Mouse (Mus musculus) embryonic facial prominence, embryonic 14.5 days (tissue): ENCODE data around the gene Ugt1a6b. TPM values are rescaled to one million over a fixed set of nuclear protein-coding genes. Genes with fewer than 3 reads are reported as not detected.
A peak's percentile ranks its signal among the peaks of the same experiment; 100 is the strongest.

Experiments used
- ATAC-seq: fragments of 200-750 bp; cut with Nextera tagmentation; 2 replicates; pipeline ENCODE4 v1.8.0; 2017; ENCODE audit warnings: low read depth, moderate number of reproducible peaks, moderate TSS enrichment
- DNase-seq: peaks from one replicate; pipeline ENCODE4 v3.0.0-alpha.2; 2015; ENCODE audit warnings: low spot score
- H3K27ac ChIP-seq: fragments of 300-500 bp; sonication (generic); replicated peaks from 2 replicates; pipeline ENCODE4 v1.5.1; 2014; ENCODE audit warnings: low read depth, mild to moderate bottlenecking, low read length, moderate library complexity
- H3K27me3 ChIP-seq: fragments of 300-500 bp; sonication (generic); replicated peaks from 2 replicates; pipeline ENCODE4 v1.6.1; 2014; ENCODE audit warnings: low read length; ENCODE audit not compliant: control insufficient read depth, insufficient read depth
- H3K36me3 ChIP-seq: fragments of 300-500 bp; sonication (generic); 2 replicates; pipeline ENCODE4 v1.6.1; 2014; ENCODE audit warnings: low read length, mixed read lengths; ENCODE audit not compliant: control insufficient read depth, insufficient read depth
- H3K4me1 ChIP-seq: fragments of 300-500 bp; sonication (generic); 2 replicates; pipeline ENCODE4 v1.6.1; 2014; ENCODE audit warnings: antibody characterized with exemption, low read length; ENCODE audit not compliant: control insufficient read depth, insufficient read depth
- H3K4me2 ChIP-seq: fragments of 300-500 bp; sonication (generic); 2 replicates; pipeline ENCODE4 v1.6.1; 2014; ENCODE audit warnings: low read depth, mild to moderate bottlenecking, low read length, moderate library complexity, mixed read lengths
- H3K4me3 ChIP-seq: fragments of 300-500 bp; sonication (generic); 2 replicates; pipeline ENCODE4 v1.5.1; 2014; ENCODE audit warnings: low read depth, mild to moderate bottlenecking, low read length
- H3K9ac ChIP-seq: fragments of 300-500 bp; sonication (generic); 2 replicates; pipeline ENCODE4 v1.6.1; 2014; ENCODE audit warnings: low read depth, mild to moderate bottlenecking, low read length, moderate library complexity, mixed read lengths
- H3K9me3 ChIP-seq: fragments of 300-500 bp; sonication (generic); 2 replicates; pipeline ENCODE4 v1.6.1; 2016; ENCODE audit warnings: low read length; ENCODE audit not compliant: control insufficient read depth
- WGBS: fragments of 180-500 bp; shearing (Covaris S2); extraction: QIAGEN DNeasy Blood & Tissue Kit; methylation state at CpG from one replicate; pipeline ENCODE4 v1.1.7; 2014; 5-methylcytosine and 5-hydroxymethylcytosine counted together
- polyA plus RNA-seq: library from polyadenylated mRNA; unstranded; fragments of >200 nt; fragmentation: Nextera tagmentation; extraction: Ambion mirVana; gene quantifications from 2 replicates; pipeline ENCODE4 v1.2.1, GENCODE M21; 2014

Ugt1a6b gene
- polyA plus RNA-seq, 1 experiment from 2014 or later = 2.0 TPM

DNA sequence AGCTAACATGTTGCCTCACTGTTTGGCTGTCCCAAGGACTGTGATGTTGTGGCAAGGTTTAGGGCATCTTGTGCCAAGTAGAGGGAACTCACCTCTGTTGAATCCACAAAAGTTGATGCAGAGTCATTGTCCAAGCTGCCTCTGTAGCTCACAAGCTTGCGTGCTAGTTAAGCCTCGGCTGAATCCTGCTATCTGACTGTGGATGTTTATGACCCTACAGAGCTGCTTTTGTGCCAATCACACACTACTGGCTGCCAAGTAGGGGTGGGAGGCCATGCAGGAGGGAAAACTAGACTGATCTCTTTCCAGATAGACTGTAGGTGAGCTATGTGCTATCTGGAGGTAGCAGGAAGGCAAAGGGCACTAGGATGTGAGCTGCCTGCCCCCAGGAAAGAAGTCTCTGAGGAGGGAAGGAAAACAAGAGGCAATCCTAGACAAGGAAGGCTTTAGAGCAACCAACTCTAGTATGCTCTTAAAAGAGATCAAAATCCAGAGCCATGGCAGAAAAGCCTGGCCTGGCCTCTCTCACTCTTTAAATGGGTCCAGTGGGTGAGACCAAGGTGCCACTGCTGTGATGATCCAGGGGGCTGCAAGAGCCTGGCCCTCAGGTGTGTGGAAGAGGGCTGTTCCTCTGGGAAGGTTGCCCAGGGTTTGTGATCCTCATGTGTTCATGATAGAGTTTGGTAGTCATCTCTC is 110.9 kb downstream of the Ugt1a6b start:
- no peaks in the 10 kb centered on the region for H3K4me1 ChIP-seq
- no peak overlapping the region for H3K27ac ChIP-seq
- no peak overlapping the region for H3K4me3 ChIP-seq
- H3K9ac ChIP-seq = no peak overlapping the region
- WGBS = 78% methylated on average over 2 of the region's 2 CpGs
- ATAC-seq (no peak), DNase-seq (peak; percentile 7)
- no peaks in the 10 kb centered on the region for H3K27me3 ChIP-seq
- no peaks in the 10 kb centered on the region for H3K36me3 ChIP-seq
- no peak overlapping the region for H3K4me2 ChIP-seq
- H3K9me3 ChIP-seq = peaks cover 50% of the 10 kb centered on the region

DNA sequence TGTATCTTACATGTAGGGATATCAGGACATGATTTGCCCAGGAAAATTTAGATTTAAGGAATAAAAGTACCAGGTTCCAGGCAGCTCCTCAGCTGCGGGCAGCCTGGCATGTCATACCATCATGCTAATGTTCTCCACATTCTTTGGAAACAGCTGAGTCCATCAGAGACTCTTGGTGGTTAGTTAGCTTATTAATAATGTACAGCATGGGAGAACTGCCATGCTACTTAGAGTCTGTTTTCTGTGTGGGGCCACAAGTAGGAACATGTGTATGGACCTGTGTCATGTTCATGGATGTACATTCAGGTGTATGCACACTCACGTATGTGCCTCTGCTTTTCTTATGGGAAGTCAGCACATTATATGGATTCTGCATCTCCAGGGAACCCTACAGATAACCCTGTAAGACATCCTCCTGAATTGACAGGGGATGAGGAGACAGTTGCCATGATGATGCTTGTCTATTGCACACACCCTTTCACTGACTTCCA is 111.5 kb downstream of the Ugt1a6b start:
- H3K9me3 ChIP-seq = peaks cover 50% of the 10 kb centered on the region
- 75% methylated on average over 2 of the region's 2 CpGs for WGBS
- no peaks in the 10 kb centered on the region for H3K36me3 ChIP-seq
- no peak overlapping the region for H3K4me3 ChIP-seq
- DNase-seq (peak; percentile 4), ATAC-seq (no peak)
- no peaks in the 10 kb centered on the region for H3K27me3 ChIP-seq
- no peaks in the 10 kb centered on the region for H3K4me1 ChIP-seq
- H3K4me2 ChIP-seq = no peak overlapping the region
- no peak overlapping the region for H3K9ac ChIP-seq
- no peak overlapping the region for H3K27ac ChIP-seq

DNA sequence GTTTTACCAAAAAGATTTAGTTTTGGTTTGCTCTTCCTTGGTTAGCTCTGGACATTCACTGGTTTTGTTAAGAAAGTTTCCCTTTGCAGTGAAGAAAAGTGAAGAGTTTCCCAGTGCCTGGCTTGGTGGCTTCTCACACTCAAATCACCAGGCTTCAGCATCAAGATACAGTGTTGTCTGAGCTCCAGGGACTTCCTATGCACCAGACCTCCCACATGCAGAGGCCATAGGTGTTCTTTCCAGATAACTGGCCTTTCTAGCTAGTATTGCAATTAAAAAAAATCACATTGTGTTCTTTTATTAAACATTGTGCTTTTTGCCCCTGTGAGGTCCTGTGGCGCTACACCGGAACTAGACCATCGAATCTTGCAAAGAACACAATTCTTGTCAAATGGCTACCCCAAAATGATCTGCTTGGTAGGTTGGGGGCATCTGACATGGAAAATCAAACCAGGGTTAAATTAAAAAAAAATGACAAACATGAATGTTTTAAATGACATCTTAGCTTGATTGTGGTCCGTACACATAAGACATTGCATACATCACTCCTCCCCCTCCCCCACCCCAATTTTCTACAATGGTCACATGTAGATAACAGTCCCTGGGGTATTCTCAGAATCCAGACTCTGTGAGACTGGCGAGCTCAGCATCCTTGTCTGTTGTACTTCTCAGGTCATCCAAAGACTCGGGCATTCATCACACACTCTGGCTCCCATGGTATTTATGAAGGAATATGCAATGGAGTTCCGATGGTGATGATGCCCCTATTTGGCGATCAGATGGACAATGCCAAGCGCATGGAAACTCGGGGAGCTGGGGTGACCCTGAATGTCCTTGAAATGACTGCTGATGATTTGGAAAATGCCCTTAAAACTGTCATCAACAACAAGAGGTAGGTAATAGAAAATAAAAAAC is 112.7 kb downstream of the Ugt1a6b start:
- H3K36me3 ChIP-seq = no peaks in the 10 kb centered on the region
- H3K4me1 ChIP-seq = no peaks in the 10 kb centered on the region
- peaks cover 50% of the 10 kb centered on the region for H3K9me3 ChIP-seq
- H3K27ac ChIP-seq = no peak overlapping the region
- H3K9ac ChIP-seq = no peak overlapping the region
- 68% methylated on average over 10 of the region's 10 CpGs for WGBS
- no peaks in the 10 kb centered on the region for H3K27me3 ChIP-seq
- peak; percentile 27 for DNase-seq
- H3K4me2 ChIP-seq = no peak overlapping the region
- no peak for ATAC-seq
- no peak overlapping the region for H3K4me3 ChIP-seq

DNA sequence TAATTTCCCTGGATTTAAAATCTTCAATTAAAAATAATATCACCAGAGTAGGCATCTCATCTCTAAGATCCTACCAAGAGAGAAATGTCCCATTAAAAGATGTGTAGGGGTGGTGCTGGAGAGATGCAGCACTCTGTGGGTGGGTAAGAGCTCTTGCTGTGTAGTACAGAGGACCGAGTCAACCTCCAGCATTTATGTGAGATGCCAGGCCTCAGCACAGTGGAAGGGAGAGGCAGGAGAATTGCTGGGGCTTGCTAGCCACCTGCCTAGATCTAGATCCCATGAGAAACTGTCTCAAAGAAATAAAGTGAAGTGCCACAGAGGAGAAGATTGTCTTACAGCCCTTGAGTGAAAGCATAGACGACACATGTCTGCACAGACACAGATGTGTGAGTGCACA is 113.5 kb downstream of the Ugt1a6b start:
- Histone ChIP-seq H3K27ac (no peak overlapping the region), H3K4me1 (no peaks in the 10 kb centered on the region), H3K4me2 (no peak overlapping the region), H3K27me3 (no peaks in the 10 kb centered on the region), H3K36me3 (no peaks in the 10 kb centered on the region), H3K9me3 (peaks cover 46% of the 10 kb centered on the region), H3K4me3 (no peak overlapping the region), H3K9ac (no peak overlapping the region)
- WGBS = 58% methylated on average over 2 of the region's 2 CpGs
- peak; percentile 13 for DNase-seq
- no peak for ATAC-seq

DNA sequence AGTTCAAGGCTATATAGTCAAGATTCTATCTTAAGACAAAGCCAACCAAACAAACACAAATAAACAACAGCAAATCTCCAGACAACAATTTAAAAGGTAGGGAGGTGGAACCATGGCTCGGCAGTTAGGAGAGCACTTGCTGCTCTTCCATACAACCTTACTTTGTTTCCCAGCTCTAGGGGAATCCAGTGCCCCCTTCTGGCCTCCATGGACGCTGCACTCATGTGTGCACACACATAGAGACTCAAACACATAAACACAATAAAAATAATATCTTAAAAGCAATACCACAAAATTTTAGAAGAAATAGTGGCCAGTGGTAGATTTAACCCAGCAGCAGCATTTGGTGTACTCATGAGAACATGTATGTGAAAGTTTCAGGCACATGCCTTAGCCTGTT is 114.1 kb downstream of the Ugt1a6b start:
- 61% methylated on average over 2 of the region's 2 CpGs for WGBS
- DNase-seq (peak; percentile 1), ATAC-seq (no peak)
- Histone ChIP-seq H3K9ac (no peak overlapping the region), H3K4me2 (no peak overlapping the region), H3K4me1 (no peaks in the 10 kb centered on the region), H3K9me3 (peaks cover 43% of the 10 kb centered on the region), H3K36me3 (no peaks in the 10 kb centered on the region), H3K4me3 (no peak overlapping the region), H3K27ac (no peak overlapping the region), H3K27me3 (no peaks in the 10 kb centered on the region)

DNA sequence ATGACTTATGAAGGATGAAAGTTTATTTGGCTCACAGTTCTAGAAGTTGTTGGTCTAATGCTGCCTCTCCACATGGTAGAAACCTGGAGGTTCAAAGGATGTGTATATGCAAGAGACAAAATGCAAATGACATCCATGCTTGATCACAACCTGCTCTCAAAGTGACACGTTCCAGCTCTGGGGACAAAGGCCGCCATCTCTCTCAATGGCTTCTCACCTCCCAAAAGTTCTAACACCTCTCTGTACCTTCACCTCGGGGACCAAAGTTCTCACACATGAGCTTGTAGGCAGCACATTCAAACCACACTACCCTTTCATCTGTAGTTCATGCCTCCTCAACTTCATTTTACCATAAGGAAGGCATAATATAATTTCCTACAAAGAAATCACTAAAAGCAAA is 114.5 kb downstream of the Ugt1a6b start:
- H3K9ac ChIP-seq = no peak overlapping the region
- no peaks in the 10 kb centered on the region for H3K27me3 ChIP-seq
- ATAC-seq = no peak
- WGBS = 41% methylated on average over 3 of the region's 3 CpGs
- H3K9me3 ChIP-seq = peaks cover 41% of the 10 kb centered on the region
- peak; percentile 14 for DNase-seq
- no peak overlapping the region for H3K4me3 ChIP-seq
- no peaks in the 10 kb centered on the region for H3K4me1 ChIP-seq
- no peaks in the 10 kb centered on the region for H3K36me3 ChIP-seq
- H3K27ac ChIP-seq = no peak overlapping the region
- H3K4me2 ChIP-seq = no peak overlapping the region

DNA sequence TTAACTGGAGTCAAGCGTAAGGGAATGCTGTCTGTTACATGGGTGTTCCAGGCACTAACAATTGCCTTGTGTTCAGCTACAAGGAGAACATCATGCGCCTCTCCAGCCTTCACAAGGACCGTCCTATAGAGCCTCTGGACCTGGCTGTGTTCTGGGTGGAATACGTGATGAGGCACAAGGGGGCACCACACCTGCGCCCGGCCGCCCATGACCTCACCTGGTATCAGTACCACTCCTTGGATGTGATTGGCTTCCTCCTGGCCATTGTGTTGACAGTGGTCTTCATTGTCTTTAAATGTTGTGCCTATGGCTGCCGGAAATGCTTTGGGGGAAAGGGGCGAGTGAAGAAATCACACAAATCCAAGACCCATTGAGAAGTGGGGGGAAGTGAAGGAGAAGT is 115.0 kb downstream of the Ugt1a6b start:
- ATAC-seq (no peak), DNase-seq (peak; percentile 13)
- Histone ChIP-seq H3K36me3 (no peaks in the 10 kb centered on the region), H3K27ac (no peak overlapping the region), H3K9me3 (peaks cover 36% of the 10 kb centered on the region), H3K4me1 (no peaks in the 10 kb centered on the region), H3K4me2 (no peak overlapping the region), H3K27me3 (no peaks in the 10 kb centered on the region), H3K4me3 (no peak overlapping the region), H3K9ac (no peak overlapping the region)
- 71% methylated on average over 9 of the region's 9 CpGs for WGBS

DNA sequence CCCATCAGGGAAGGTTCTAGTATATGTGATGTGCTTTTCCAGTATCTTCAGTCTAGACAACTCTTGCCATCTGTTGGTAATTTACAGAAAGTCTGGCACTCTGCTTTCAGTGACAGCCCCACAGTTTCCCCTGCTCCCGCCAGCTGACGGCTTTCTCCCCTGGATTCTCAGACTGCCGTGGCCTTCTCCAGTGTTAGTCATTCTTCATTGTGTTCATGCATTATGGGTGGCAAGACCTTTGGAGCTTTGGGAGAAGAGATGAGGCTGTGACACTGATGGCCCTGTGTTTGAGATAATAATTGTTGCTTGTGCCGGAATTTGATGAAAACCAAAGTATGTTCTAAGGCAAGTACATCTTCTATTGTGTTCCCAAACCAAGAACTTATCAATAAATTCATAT is 115.5 kb downstream of the Ugt1a6b start:
- no peak overlapping the region for H3K27ac ChIP-seq
- no peak for ATAC-seq
- H3K9ac ChIP-seq = no peak overlapping the region
- no peaks in the 10 kb centered on the region for H3K4me1 ChIP-seq
- peak; percentile 20 for DNase-seq
- no peaks in the 10 kb centered on the region for H3K36me3 ChIP-seq
- H3K4me3 ChIP-seq = no peak overlapping the region
- peaks cover 31% of the 10 kb centered on the region for H3K9me3 ChIP-seq
- H3K4me2 ChIP-seq = no peak overlapping the region
- no peaks in the 10 kb centered on the region for H3K27me3 ChIP-seq
- WGBS = 44% methylated on average over 4 of the region's 4 CpGs
